Mouse (Mus musculus): ENCODE results near the gene Lyrm9.
"Not testable (repeated sequence)": the region's sequence is repeated elsewhere in the genome, so short reads cannot be mapped to it uniquely, and the experiment has no call there.

The Lyrm9 gene

DNA sequence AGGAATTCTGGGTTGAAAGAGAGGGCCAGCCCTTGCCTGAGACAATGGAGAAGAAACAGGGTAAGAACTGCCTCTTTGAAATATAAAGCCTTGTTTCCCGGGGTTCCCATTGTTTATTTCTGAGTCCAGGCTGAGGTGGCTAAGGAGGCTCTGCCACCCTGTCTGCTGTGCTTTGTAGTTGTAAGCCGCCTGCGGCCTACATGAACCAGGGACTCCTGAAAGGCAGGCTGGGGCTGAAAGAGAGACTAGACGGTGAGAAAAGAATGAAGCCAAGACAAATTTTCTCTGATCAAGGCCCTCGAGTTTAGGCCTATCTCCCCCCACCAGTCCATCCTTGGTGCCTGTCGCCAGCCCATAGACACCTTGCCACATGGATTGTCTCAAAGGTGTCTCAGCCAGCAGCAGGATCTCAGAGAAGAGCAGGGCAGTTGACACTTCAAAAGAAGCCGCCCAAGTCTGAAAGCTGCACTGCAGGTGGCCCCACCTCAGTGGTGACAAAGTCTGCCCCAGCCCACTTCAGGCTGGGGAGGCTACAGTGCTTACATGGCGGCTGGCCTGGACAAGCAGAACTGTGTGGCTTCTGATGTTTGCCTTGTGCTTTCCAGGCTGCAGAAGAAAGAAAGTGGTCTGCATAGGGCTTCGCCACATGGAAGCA, 25.0 kb downstream of the Lyrm9 start:
- DNase-seq (ENCODE audit: low spot score) = no peak

DNA sequence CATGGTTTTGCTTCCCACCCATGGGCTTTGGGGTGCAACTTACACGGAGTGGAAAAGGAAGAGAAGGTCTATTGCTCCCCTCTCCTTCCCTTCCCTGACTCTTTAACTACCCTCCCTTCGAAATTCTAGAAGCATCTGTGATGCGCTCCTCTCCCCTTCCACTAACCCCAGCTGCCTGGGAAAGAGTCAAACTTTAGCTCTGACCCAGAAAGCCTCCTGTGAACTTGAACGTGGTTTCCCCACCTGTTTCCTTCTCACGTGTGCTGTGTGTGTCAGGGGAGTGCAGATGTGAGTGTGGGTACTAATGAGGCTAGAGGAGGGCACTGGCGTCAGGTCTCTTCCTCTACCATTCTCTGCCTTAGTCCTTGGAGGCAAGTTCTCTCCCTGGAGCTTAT, 25.5 kb downstream of the Lyrm9 start:
- no peak for DNase-seq (ENCODE audit: low spot score)

- DNase-seq (ENCODE audit: low spot score) = no peak
Measured at GRCm38 (mm10) chr11:78852529-78852928, 26.1 kb downstream of the Lyrm9 start.

DNA sequence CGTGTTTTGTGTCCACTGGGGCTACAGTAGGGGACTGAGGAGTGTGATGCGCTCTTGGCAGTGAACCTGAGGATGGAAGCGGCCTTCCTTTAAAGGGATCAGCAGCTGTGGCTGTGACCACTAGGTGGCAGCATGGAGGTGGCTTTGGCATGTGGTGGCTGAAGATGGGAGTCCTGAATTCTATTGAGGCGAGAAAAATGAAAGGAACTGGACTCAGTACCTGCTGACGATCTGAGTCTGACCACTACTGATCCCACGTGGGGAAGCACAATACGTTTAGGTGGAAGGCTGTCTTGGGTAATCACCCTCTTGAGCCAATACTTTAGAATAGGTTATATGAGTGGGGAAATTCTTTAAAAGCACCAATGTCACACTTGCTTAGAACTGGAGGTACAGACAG, 29.9 kb downstream of the Lyrm9 start:
- peak; percentile 90 for DNase-seq (ENCODE audit: low spot score)

- DNase-seq (ENCODE audit: low spot score) = no peak
Measured at GRCm38 (mm10) chr11:78857611-78858010, 31.2 kb downstream of the Lyrm9 start.

DNA sequence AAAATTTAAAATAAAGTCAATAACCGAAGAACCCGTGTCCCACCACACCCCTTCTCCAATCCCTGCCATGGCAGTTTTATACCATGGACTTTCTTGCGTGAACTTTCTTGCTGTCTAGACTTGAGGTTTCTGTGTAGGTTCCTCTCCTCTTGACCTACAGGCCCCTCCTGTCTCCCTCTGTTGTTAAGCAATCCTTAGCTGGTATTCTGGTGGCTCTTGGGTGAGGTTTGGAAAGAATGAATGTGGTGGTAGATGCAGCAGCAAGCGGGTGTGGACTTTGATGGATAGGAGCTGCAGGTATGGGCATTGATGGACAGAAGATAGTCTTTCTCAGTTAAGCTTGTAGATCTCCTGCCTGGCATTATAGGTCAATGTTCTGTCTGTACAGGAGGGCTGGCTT, 37.5 kb downstream of the Lyrm9 start:
- DNase-seq (ENCODE audit: low spot score) = no peak

- no peak for DNase-seq (ENCODE audit: low spot score)
Measured at GRCm38 (mm10) chr11:78864567-78865278, 38.3 kb downstream of the Lyrm9 start.

GRCm38 (mm10) chr11:78865314-78865713, 38.9 kb downstream of the Lyrm9 start:
- DNase-seq (ENCODE audit: low spot score) = no peak

DNA sequence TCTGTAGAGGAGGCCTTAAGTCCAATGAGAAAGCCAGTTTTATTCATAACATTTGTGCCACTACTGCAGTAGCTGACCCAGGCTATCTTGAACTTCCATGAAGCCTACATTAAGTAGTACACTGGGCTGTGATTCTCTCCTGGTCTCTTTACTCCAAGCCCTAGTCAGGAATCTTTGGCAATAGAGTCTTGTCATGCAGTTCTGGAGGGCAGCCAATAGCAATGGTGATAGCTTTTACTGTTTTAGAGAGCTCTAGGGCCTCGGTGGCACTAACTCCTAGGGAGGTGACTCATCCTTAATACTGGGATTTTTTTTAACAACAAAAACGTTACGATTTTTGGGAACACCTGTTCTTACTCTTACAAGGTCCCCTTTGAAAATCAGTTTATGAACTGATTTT, 40.1 kb downstream of the Lyrm9 start:
- no peak for DNase-seq (ENCODE audit: low spot score)

GRCm38 (mm10) chr11:78867696-78868095, 41.3 kb downstream of the Lyrm9 start:
- DNase-seq (ENCODE audit: low spot score) = no peak

DNA sequence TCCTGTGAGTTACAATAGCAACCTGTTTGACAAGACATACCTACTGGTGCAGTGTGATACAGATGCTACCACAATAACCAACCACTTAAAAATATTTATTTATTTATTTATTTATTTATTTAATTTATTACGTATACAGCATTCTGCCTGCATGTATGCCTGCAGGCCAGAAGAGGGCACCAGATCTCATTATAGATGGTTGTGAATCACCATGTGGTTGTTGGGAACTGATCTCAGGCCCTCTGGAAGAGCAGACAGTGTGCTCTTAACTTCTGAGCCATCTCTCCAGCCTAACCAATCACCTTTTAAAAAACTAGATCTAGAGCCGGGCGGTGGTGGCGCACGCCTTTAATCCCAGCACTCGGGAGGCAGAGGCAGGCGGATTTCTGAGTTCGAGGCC, 42.8 kb downstream of the Lyrm9 start:
- DNase-seq (ENCODE audit: low spot score) = not testable (repeated sequence)

GRCm38 (mm10) chr11:78870891-78871290, 44.5 kb downstream of the Lyrm9 start:
- DNase-seq (ENCODE audit: low spot score) = no peak

DNA sequence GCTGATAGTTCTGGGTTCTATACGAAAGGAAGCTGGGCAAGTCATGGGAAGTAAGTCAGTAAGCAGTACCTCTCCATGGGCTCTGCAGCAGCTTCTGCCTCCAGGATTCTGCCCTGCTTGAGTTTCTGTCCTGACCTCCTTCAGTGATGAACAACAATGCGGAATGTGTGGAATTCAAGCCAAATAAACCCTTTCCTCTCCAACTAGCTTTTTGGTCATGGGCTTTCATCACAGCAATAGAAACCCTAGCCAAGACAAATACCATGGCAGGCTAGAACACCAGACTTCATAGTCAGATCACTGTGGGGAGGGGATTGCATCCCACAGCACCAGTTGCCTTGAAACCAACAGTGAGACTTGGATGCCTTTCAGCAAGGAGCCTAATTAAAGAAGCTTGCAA, 46.4 kb downstream of the Lyrm9 start:
- no peak for DNase-seq (ENCODE audit: low spot score)

- DNase-seq (ENCODE audit: low spot score) = no peak
Measured at GRCm38 (mm10) chr11:78879727-78880126, 53.3 kb downstream of the Lyrm9 start.

GRCm38 (mm10) chr11:78886693-78887092, 60.3 kb downstream of the Lyrm9 start:
- DNase-seq (ENCODE audit: low spot score) = peak; percentile 50

- DNase-seq (ENCODE audit: low spot score) = peak; percentile 52
Measured at GRCm38 (mm10) chr11:78887102-78887971, 61.0 kb downstream of the Lyrm9 start.

- no peak for DNase-seq (ENCODE audit: low spot score)
Measured at GRCm38 (mm10) chr11:78889156-78889555, 62.8 kb downstream of the Lyrm9 start.

Data from retina, embryonic 14.5 days (tissue).